Mouse (Mus musculus): ENCODE results near the gene Rp9.
"Not testable (repeated sequence)": the region's sequence is repeated elsewhere in the genome, so short reads cannot be mapped to it uniquely, and the experiment has no call there.

Gene Rp9

DNA sequence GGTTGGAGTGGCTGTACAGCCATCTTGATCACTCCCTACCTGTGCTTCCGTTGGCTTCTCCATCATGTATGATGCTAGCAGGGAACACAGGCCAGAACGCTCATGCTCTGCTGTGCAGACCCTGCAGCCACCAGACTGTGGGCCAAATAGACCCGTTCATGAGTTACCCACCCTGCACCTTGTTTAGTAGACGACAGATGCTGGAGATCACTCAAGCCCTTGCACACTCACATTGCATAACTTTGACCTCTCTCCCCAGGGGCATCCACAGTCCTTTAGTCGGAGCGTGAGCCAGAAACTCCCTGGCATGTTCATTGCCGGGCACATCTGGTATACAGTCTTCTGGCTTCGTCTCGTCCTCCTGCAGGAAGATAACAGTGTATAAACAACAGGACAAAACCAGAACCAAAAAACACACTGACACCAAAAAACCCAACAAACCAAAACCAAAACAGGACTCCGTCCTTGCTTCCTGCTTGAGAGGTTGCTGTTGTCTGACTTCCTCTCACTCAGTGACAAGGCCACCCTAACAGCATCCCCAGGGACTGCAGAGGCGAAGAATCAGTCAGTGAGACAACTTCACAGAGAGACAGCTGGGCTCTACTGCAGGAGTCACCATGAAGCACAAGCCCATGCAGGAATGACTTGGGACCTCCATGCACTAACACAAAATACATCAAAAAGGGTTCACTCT is 12.3 kb downstream of the Rp9 start:
- DNase-seq: no peak

DNA sequence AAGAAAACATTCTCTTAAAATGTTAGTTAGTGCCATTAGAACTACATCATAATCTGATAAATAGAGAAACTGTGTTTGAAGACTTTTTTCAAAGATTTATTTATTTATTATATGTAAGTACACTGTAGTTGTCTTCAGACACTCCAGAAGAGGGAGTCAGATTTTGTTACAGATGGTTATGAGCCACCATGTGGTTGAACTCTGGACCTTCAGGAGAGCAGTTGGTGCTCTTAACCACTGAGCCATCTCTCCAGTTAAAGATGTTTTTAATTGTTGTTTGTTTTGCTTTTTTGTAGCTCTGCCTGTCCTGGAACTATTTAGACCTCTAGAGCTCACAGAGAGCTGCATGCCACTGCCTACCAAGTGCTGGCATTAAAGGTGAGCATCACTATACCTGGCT is 14.5 kb downstream of the Rp9 start:
- no peak for DNase-seq

DNA sequence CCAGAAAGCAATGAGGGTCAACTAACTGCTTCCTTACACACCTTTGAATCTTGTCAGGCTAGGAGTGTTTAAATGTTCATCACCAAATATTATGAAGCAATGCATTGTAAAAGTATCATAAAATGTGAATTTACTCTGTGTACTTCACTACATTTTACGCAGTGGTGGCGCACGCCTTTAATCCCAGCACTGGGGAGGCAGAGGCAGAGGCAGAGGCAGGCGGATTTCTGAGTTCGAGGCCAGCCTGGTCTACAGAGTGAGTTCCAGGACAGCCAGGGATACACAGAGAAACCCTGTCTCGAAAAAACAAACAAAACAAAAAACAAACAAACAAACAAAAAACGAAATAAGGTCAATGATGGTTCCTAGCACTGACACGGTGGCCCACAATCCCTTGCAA is 15.6 kb downstream of the Rp9 start, which contains the start of gene Gm17545:
Gene Gm17545 (plus strand): TSS at position 301 of the 400 bp plus-strand sequence.
- DNase-seq: not testable (repeated sequence)

DNA sequence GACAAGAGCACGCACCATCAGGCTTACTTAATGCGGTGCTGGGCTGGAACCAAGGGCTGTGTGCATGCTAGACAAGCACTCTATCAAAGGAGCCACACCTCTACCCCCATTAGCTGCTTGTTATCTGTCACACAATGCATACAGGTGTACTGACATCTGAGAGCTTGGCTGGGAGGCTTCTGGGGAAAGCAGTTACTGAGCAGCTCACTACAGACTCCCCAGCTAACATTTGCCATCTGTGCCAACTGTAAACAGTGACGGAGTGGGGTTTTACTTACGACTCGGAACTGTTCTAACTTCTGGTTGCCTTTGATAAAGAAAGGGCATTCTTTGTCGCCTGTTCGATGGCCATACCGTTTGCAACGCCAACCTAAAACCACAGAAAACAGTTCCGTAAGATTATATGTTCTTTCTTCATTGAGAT is 16.0 kb downstream of the Rp9 start:
- DNase-seq: no peak

DNA sequence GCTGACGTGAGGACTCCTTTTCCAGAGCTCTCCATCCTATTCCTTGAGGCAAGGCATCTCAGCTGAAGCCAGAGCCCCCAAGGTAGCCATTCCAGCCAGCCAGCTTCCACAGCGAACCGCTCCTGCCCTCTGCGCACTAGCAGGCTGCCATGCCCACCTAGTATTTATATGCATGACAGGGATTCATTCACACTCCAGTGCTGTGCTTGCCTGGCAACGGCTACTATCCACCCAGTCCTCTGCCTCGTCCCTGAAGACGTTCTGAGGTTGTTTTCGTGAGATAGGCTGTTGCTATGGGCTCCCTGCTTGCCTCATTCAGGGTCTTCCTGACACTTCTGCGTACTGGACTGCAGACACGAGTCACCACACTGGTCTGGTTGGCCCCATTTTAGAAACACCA is 16.8 kb downstream of the Rp9 start:
- DNase-seq: no peak

DNA sequence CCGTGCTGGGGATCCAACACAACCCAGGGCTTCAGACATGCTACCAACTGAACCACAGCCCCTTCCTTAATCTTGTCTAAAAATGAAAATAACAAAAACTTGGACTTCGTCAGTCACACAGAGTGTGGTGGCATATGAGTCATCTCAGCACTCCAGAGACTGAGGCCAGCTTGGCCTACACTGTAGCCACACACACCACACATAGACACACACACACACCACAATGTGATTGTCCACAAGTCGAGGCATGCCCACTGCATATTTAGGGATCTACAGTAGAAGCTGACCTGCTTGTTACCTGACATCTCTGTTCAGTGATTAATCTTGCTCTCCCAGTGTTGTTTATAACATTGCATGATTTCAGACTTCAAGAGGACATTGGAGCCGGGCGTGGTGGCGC is 20.3 kb downstream of the Rp9 start:
- DNase-seq: no peak

DNA sequence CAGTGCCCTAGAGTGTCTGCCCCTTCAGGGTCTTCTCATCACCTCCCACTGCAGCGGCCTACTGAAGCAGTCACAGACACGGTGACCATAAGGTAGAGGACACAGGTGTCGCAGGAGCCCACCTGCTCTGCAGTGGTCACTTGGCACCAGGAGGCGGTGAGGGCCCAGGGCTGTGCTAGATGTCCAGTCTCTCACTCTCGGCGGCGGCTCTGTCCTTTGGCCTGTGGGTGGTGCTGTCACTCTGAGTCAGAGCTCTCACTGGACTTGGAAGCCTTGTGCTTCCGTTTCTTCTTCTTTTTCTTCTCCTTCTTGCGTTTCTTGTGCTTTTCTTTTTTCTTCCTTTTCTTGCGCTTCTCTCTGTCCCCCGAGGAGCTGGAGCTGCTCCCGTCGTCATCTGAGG is 21.1 kb downstream of the Rp9 start:
- DNase-seq: no peak

DNA sequence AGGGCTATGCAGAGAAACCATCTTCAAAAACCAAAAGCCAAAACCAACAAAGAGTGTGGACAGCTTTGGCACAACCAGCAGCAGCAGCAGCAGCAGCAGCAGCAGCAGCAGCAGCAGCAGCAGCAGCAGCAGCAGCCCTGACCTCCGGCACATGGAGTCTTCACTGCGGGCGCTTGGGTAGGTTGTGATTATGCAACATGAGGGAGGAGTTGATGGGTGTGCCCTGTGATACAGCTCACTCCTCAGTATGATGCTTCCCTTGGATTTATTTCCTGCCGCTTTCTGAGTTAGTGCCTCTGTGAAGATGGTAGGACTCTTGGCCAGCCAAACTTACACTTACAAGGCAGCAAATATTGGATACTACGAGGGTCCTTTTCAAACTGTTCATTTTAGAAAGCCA is 22.3 kb downstream of the Rp9 start:
- no peak for DNase-seq

GRCm38 (mm10) chr9:22445123-22445522 is 24.4 kb downstream of the Rp9 start:
- no peak for DNase-seq

DNA sequence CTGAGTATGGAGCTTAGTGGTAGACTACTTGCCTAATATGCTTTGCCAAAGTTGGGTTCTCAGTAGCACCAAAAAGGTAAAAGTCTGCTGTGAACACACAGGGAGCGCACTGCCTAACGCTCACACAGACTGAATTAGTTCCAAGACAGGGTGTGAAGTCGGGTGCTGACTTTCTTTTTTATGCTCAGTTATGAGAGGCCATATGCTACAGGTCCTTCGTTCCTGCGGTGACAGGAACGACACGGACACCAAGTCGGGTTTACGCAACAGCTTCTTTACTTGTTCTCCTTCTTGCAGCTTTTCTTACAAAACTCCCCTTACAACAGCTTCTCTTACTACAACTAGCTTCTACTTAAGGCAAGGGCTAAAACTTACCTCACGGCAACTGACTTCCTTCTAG is 26.4 kb downstream of the Rp9 start:
- DNase-seq: no peak

GRCm38 (mm10) chr9:22438826-22439225 is 30.7 kb downstream of the Rp9 start:
- no peak for DNase-seq

GRCm38 (mm10) chr9:22434101-22434500 is 35.4 kb downstream of the Rp9 start:
- DNase-seq: no peak

- DNase-seq: no peak
These were observed 36.3 kb downstream of the Rp9 start for GRCm38 (mm10) chr9:22433221-22433620.

- DNase-seq: peak; percentile 67
These were observed 39.2 kb downstream of the Rp9 start for GRCm38 (mm10) chr9:22430315-22430840.

GRCm38 (mm10) chr9:22429533-22430241 is 39.9 kb downstream of the Rp9 start:
- DNase-seq: peak; percentile 63

- peak; percentile 33 for DNase-seq
These were observed 40.7 kb downstream of the Rp9 start for GRCm38 (mm10) chr9:22428666-22429410.

DNA sequence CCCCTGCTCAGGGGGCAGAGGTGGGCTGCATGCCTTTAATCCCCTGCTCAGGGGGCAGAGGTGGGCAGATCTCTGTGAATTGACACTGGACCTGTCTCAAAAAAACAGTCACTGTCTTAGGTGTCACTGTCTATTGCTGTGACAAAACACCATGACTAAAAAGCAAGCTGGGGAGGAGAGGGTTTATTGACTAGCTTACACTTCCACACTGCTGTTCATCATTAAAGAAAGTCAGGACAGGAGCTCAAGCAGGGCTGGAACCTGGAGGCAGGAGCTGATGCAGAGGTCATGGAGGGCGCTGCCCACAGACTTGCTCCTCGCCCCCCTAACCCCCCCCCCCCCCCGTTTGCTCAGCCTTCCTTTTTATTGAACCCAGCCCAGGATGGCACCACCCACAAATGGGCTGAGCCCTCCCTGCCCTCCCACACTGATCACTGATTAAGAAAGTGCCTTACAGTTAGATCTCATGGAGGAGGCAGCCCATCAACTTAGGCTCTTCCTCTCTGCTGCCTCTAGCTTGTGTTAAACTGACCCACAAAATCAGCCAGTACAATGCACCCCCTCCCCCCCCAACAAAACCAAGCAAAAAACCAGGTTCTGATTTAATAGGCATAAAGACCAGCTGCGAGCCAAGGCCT is 41.4 kb downstream of the Rp9 start:
- DNase-seq: no peak

DNA sequence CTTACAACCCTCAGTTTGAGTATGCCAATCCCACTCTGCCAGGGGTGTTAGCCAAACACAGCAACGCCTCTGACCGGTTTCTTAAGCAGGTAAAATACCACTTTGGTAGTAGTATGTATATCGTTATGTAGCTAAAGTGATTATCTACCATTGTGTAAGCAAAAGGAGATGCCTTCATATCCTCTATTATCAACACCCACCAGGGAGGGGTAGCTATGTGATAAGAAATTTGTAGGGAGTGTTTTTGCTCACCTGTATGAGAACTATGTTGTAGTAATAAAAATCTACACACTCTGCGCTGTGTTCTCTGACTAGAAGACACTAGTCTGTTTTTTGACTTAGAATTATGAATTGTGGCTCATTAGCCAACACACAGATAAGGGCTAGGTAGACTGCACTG is 44.8 kb downstream of the Rp9 start:
- no peak for DNase-seq

- DNase-seq: no peak
These were observed 45.3 kb downstream of the Rp9 start for GRCm38 (mm10) chr9:22424196-22424595.

- no peak for DNase-seq
These were observed 46.0 kb downstream of the Rp9 start for GRCm38 (mm10) chr9:22423507-22423906.

- DNase-seq: no peak
These were observed 47.0 kb downstream of the Rp9 start for GRCm38 (mm10) chr9:22422559-22422958.

DNA sequence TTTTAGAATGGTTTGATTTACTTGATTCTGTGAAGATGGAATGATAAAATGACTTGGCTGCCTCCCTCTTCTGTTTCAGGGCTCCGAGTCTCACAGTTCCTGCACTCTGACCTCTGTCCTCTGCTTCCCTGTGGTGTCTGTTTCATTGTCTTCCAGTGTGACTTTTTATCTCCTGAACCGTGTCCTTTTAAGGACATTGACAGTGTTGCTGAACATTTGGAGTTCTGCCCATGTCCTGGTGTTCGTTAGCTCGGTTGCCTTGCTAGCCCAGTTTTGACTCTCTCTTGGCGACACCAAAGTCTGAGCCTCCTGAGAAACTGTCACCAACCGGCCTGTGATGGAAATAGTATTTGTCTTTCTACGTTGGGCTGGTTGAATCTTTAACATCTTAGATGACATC is 49.1 kb downstream of the Rp9 start:
- no peak for DNase-seq

GRCm38 (mm10) chr9:22419877-22420276 is 49.7 kb downstream of the Rp9 start:
- no peak for DNase-seq

All from thymus, postnatal 4 days (tissue).